Mouse (Mus musculus) right cerebral cortex, postnatal 14 days (tissue): Measurements from ENCODE around the gene Olfr1393.
"Not testable (repeated sequence)": the region's sequence is repeated elsewhere in the genome, so short reads cannot be mapped to it uniquely, and the experiment has no call there.

Experiments
- DNase-seq: peaks from one replicate; pipeline ENCODE4 v3.0.0; 2022

Gene Olfr1393

GRCm38 (mm10) chr11:49252048-49252447 is 26.1 kb upstream of the Olfr1393 start:
- no peak for DNase-seq

- no peak for DNase-seq
Observed at GRCm38 (mm10) chr11:49253035-49253434, 25.1 kb upstream of the Olfr1393 start.

GRCm38 (mm10) chr11:49259296-49259695 is 18.8 kb upstream of the Olfr1393 start:
- no peak for DNase-seq

- no peak for DNase-seq
Observed at GRCm38 (mm10) chr11:49259829-49260228, 18.3 kb upstream of the Olfr1393 start.

- no peak for DNase-seq
Observed at GRCm38 (mm10) chr11:49260598-49261312, 17.3 kb upstream of the Olfr1393 start.

- DNase-seq: no peak
Observed at GRCm38 (mm10) chr11:49261313-49261855, 16.7 kb upstream of the Olfr1393 start.

GRCm38 (mm10) chr11:49262286-49262685 is 15.8 kb upstream of the Olfr1393 start:
- DNase-seq: no peak

GRCm38 (mm10) chr11:49263149-49263548 is 15.0 kb upstream of the Olfr1393 start:
- no peak for DNase-seq

GRCm38 (mm10) chr11:49264081-49264480 is 14.0 kb upstream of the Olfr1393 start:
- DNase-seq: no peak

GRCm38 (mm10) chr11:49264622-49265021 is 13.5 kb upstream of the Olfr1393 start:
- no peak for DNase-seq

GRCm38 (mm10) chr11:49265101-49265500 is 13.0 kb upstream of the Olfr1393 start:
- DNase-seq: no peak

- DNase-seq: no peak
Observed at GRCm38 (mm10) chr11:49266671-49267070, 11.4 kb upstream of the Olfr1393 start.

- DNase-seq: no peak
Observed at GRCm38 (mm10) chr11:49267316-49267715, 10.8 kb upstream of the Olfr1393 start.

- no peak for DNase-seq
Observed at GRCm38 (mm10) chr11:49267970-49268579, 10.0 kb upstream of the Olfr1393 start.

GRCm38 (mm10) chr11:49269761-49270160 is 8.3 kb upstream of the Olfr1393 start:
- DNase-seq: no peak

- no peak for DNase-seq
Observed at GRCm38 (mm10) chr11:49270368-49270767, 7.7 kb upstream of the Olfr1393 start.

GRCm38 (mm10) chr11:49271334-49271733 is 6.8 kb upstream of the Olfr1393 start:
- no peak for DNase-seq

GRCm38 (mm10) chr11:49273834-49274519 is 4.1 kb upstream of the Olfr1393 start:
- DNase-seq: no peak

GRCm38 (mm10) chr11:49284982-49285381 is 6.9 kb downstream of the Olfr1393 start, which contains the start of gene Olfr1392:
Olfr1392 (plus strand) TSS chr11:49285282.
- not testable (repeated sequence) for DNase-seq

- DNase-seq: no peak
Observed at GRCm38 (mm10) chr11:49287251-49287650, 9.1 kb downstream of the Olfr1393 start.

- DNase-seq: no peak
Observed at GRCm38 (mm10) chr11:49292777-49293176, 14.7 kb downstream of the Olfr1393 start.

- DNase-seq: no peak
Observed at GRCm38 (mm10) chr11:49304441-49304840, 26.3 kb downstream of the Olfr1393 start, which contains the start of gene Olfr10. Olfr10 (plus strand) TSS chr11:49304741.

GRCm38 (mm10) chr11:49308547-49308946 is 30.4 kb downstream of the Olfr1393 start:
- not testable (repeated sequence) for DNase-seq
